Mouse (Mus musculus) midbrain, embryonic 15.5 days (tissue): ENCODE data around the gene Sccpdh. TPM values are rescaled to one million over a fixed set of nuclear protein-coding genes. Genes with fewer than 3 reads are reported as not detected.

Source experiments
- polyA plus RNA-seq: library from polyadenylated mRNA; unstranded; fragments of >200 nt; fragmentation: Nextera tagmentation; extraction: Ambion mirVana; gene quantifications from 2 replicates; pipeline ENCODE4 v1.2.1, GENCODE M21; 2015

Gene Sccpdh
- polyA plus RNA-seq, 1 experiment from 2014 or later, result 154 TPM

Other genes starting within 250 kb of the Sccpdh start
- gene Smyd3, start 150.2 kb upstream of the Sccpdh start, polyA plus RNA-seq, result 23.5 and 24.8 TPM in 2 replicates
- gene Tfb2m, start 121.9 kb upstream of the Sccpdh start, polyA plus RNA-seq, result 22.7 and 25.8 TPM in 2 replicates
- gene Cnst, start 121.8 kb upstream of the Sccpdh start, polyA plus RNA-seq, result 28.8 and 30.2 TPM in 2 replicates
- gene Kif28, start 77.1 kb downstream of the Sccpdh start, polyA plus RNA-seq, result not detected in 2 replicates
- gene Gm10518, start 135.2 kb downstream of the Sccpdh start, polyA plus RNA-seq, result 0.23 TPM in 1 of 2 replicates, not detected in the other
- gene Ahctf1, start 135.5 kb downstream of the Sccpdh start, polyA plus RNA-seq, result 20.7 and 20.9 TPM in 2 replicates